Mouse (Mus musculus) midbrain, embryonic 11.5 days (tissue): ENCODE results near the gene Myo1g. TPM values are rescaled to one million over a fixed set of nuclear protein-coding genes. Genes with fewer than 3 reads are reported as not detected.
A peak's percentile ranks its signal among the peaks of the same experiment; 100 is the strongest.

ENCODE experiments used
- ATAC-seq: fragments of 200-750 bp; cut with Nextera tagmentation; 2 replicates; pipeline ENCODE4 v1.8.0; 2017; ENCODE audit warnings: moderate TSS enrichment, moderate library complexity; ENCODE audit not compliant: low FRiP score
- DNase-seq: peaks from one replicate; pipeline ENCODE4 v3.0.0; 2015; ENCODE audit warnings: low spot score; ENCODE audit errors: missing footprints
- H3K27ac ChIP-seq: fragments of 300-500 bp; sonication (generic); 2 replicates; pipeline ENCODE4 v1.5.1; 2014; ENCODE audit warnings: low read depth, low read length
- H3K27me3 ChIP-seq: fragments of 300-500 bp; sonication (generic); 2 replicates; pipeline ENCODE4 v1.6.1; 2014; ENCODE audit warnings: mild to moderate bottlenecking, low read length, moderate library complexity, mixed read lengths; ENCODE audit not compliant: control insufficient read depth, insufficient read depth
- H3K36me3 ChIP-seq: fragments of 300-500 bp; sonication (generic); 2 replicates; pipeline ENCODE4 v1.6.1; 2014; ENCODE audit warnings: mild to moderate bottlenecking, low read length, moderate library complexity, mixed read lengths; ENCODE audit not compliant: control insufficient read depth, insufficient read depth
- H3K4me1 ChIP-seq: fragments of 300-500 bp; sonication (generic); 2 replicates; pipeline ENCODE4 v1.6.1; 2014; ENCODE audit warnings: low read length; ENCODE audit not compliant: control insufficient read depth, insufficient read depth
- H3K4me2 ChIP-seq: fragments of 300-500 bp; sonication (generic); 2 replicates; pipeline ENCODE4 v1.6.1; 2014; ENCODE audit warnings: mild to moderate bottlenecking, moderate library complexity
- H3K4me3 ChIP-seq: fragments of 300-500 bp; sonication (generic); 2 replicates; pipeline ENCODE4 v1.5.1; 2014; ENCODE audit warnings: low read depth, low read length
- H3K9ac ChIP-seq: fragments of 300-500 bp; sonication (generic); 2 replicates; pipeline ENCODE4 v1.6.1; 2014; ENCODE audit warnings: low read length
- H3K9me3 ChIP-seq: fragments of 300-500 bp; sonication (generic); 2 replicates; pipeline ENCODE4 v1.6.1; 2016; ENCODE audit warnings: low read length; ENCODE audit not compliant: control insufficient read depth
- WGBS: fragments of 180-500 bp; shearing (Covaris S2); extraction: QIAGEN DNeasy Blood & Tissue Kit; methylation state at CpG from one replicate; pipeline ENCODE4 v1.1.7; 2014; 5-methylcytosine and 5-hydroxymethylcytosine counted together
- polyA plus RNA-seq: library from polyadenylated mRNA; unstranded; fragments of >200 nt; fragmentation: Nextera tagmentation; extraction: Ambion mirVana; gene quantifications from 2 replicates; pipeline ENCODE4 v1.2.1, GENCODE M21; 2014

Myo1g gene
- polyA plus RNA-seq, 1 experiment from 2014 or later = 0.92 TPM

GRCm38 (mm10) chr11:6525241-6525640, 4.5 kb upstream of the Myo1g start:
- no peak overlapping the region for H3K9ac ChIP-seq
- H3K36me3 ChIP-seq = peaks cover 16% of the 10 kb centered on the region
- H3K27ac ChIP-seq = 0 out of 2 replicates have a peak overlapping the region, but pooled peaks have one; percentile 15
- H3K4me3 ChIP-seq = no peak overlapping the region
- no peak for DNase-seq
- WGBS = 63% methylated on average over 1 of the region's 1 CpGs
- H3K4me1 ChIP-seq = peaks cover 13% of the 10 kb centered on the region
- H3K9me3 ChIP-seq = no peaks in the 10 kb centered on the region
- H3K4me2 ChIP-seq = no peak overlapping the region
- no peaks in the 10 kb centered on the region for H3K27me3 ChIP-seq
- ATAC-seq = no peak

- Histone ChIP-seq H3K9ac (no peak overlapping the region), H3K4me2 (no peak overlapping the region), H3K9me3 (no peaks in the 10 kb centered on the region), H3K36me3 (peaks cover 16% of the 10 kb centered on the region), H3K4me1 (peaks cover 13% of the 10 kb centered on the region), H3K4me3 (no peak overlapping the region), H3K27ac (peak overlapping the region; percentile 44; the same call in 1 of the 2 replicates), H3K27me3 (no peaks in the 10 kb centered on the region)
- ATAC-seq (no peak), DNase-seq (no peak)
- WGBS = 91% methylated on average over 4 of the region's 4 CpGs
Measured at GRCm38 (mm10) chr11:6524880-6525238, 4.1 kb upstream of the Myo1g start.

GRCm38 (mm10) chr11:6524165-6524879, 3.6 kb upstream of the Myo1g start:
- Histone ChIP-seq H3K4me1 (peaks cover 13% of the 10 kb centered on the region), H3K4me2 (no peak overlapping the region), H3K27me3 (no peaks in the 10 kb centered on the region), H3K36me3 (peaks cover 16% of the 10 kb centered on the region), H3K9ac (no peak overlapping the region), H3K9me3 (no peaks in the 10 kb centered on the region), H3K4me3 (no peak overlapping the region), H3K27ac (peak overlapping the region; percentile 44; the same call in 1 of the 2 replicates)
- WGBS = 89% methylated on average over 8 of the region's 8 CpGs
- DNase-seq (no peak), ATAC-seq (no peak)

- 50% methylated on average over 1 of the region's 1 CpGs for WGBS
- Histone ChIP-seq H3K27me3 (no peaks in the 10 kb centered on the region), H3K9ac (no peak overlapping the region), H3K36me3 (peaks cover 16% of the 10 kb centered on the region), H3K4me2 (no peak overlapping the region), H3K4me1 (peaks cover 13% of the 10 kb centered on the region), H3K4me3 (no peak overlapping the region), H3K27ac (no peak overlapping the region), H3K9me3 (no peaks in the 10 kb centered on the region)
- no peak for ATAC-seq
- DNase-seq = no peak
Measured at GRCm38 (mm10) chr11:6523662-6524088, 2.9 kb upstream of the Myo1g start.

GRCm38 (mm10) chr11:6522782-6523525, 2.2 kb upstream of the Myo1g start:
- peaks cover 16% of the 10 kb centered on the region for H3K36me3 ChIP-seq
- 77% methylated on average over 9 of the region's 9 CpGs for WGBS
- H3K9ac ChIP-seq = no peak overlapping the region
- H3K4me3 ChIP-seq = no peak overlapping the region
- DNase-seq (no peak), ATAC-seq (no peak)
- peaks cover 11% of the 10 kb centered on the region for H3K4me1 ChIP-seq
- no peak overlapping the region for H3K27ac ChIP-seq
- H3K4me2 ChIP-seq = no peak overlapping the region
- no peaks in the 10 kb centered on the region for H3K27me3 ChIP-seq
- H3K9me3 ChIP-seq = no peaks in the 10 kb centered on the region

- 80% methylated on average over 11 of the region's 11 CpGs for WGBS
Measured at GRCm38 (mm10) chr11:6519491-6520033, 1.2 kb downstream of the Myo1g start.

GRCm38 (mm10) chr11:6514837-6515236, 5.9 kb downstream of the Myo1g start:
- 42% methylated on average over 7 of the region's 7 CpGs for WGBS
- Histone ChIP-seq H3K36me3 (no peaks in the 10 kb centered on the region), H3K27me3 (no peaks in the 10 kb centered on the region), H3K4me2 (no peak overlapping the region), H3K27ac (no peak overlapping the region), H3K9ac (no peak overlapping the region), H3K9me3 (no peaks in the 10 kb centered on the region), H3K4me1 (no peaks in the 10 kb centered on the region), H3K4me3 (no peak overlapping the region)
- DNase-seq (no peak), ATAC-seq (no peak)

More at GRCm38 (mm10) chr11:6519491-6520033, 1.2 kb downstream of the Myo1g start:
- H3K9ac ChIP-seq = no peak overlapping the region
- H3K4me2 ChIP-seq = no peak overlapping the region
- no peak overlapping the region for H3K27ac ChIP-seq
- no peak for ATAC-seq
- no peak for DNase-seq
- H3K27me3 ChIP-seq = no peaks in the 10 kb centered on the region
- H3K4me1 ChIP-seq = no peaks in the 10 kb centered on the region
- no peaks in the 10 kb centered on the region for H3K9me3 ChIP-seq
- H3K4me3 ChIP-seq = no peak overlapping the region
- H3K36me3 ChIP-seq = peaks cover under 1% of the 10 kb centered on the region; the same call in 1 of the 2 replicates

GRCm38 (mm10) chr11:6508269-6508876, 12.4 kb downstream of the Myo1g start:
- Histone ChIP-seq H3K4me3 (no peak overlapping the region), H3K4me2 (no peak overlapping the region), H3K27me3 (no peaks in the 10 kb centered on the region), H3K9ac (no peak overlapping the region), H3K36me3 (no peaks in the 10 kb centered on the region), H3K4me1 (no peaks in the 10 kb centered on the region), H3K9me3 (no peaks in the 10 kb centered on the region), H3K27ac (no peak overlapping the region)
- DNase-seq (no peak), ATAC-seq (no peak)
- WGBS = 61% methylated on average over 1 of the region's 1 CpGs

- Histone ChIP-seq H3K9ac (no peak overlapping the region), H3K36me3 (no peaks in the 10 kb centered on the region), H3K27me3 (no peaks in the 10 kb centered on the region), H3K4me2 (no peak overlapping the region), H3K9me3 (no peaks in the 10 kb centered on the region), H3K4me3 (no peak overlapping the region), H3K4me1 (no peaks in the 10 kb centered on the region), H3K27ac (no peak overlapping the region)
- ATAC-seq (no peak), DNase-seq (no peak)
- 86% methylated on average over 9 of the region's 9 CpGs for WGBS
Measured at GRCm38 (mm10) chr11:6506516-6506915, 14.2 kb downstream of the Myo1g start.
